Mouse (Mus musculus) CH12.LX (cell line): ENCODE measurements around the gene Gys2. TPM values are rescaled to one million over a fixed set of nuclear protein-coding genes. Genes with fewer than 3 reads are reported as not detected.

Experiments used
- DNase-seq: peaks from one replicate; pipeline ENCODE4 v3.0.0-alpha.2; 2013; ENCODE audit errors: extremely low read depth
- H3K27ac ChIP-seq: 2 replicates; pipeline ENCODE4 v1.5.1; 2012; ENCODE audit warnings: low read depth, mild to moderate bottlenecking, control low read depth, moderate library complexity; ENCODE audit not compliant: insufficient read depth
- H3K27me3 ChIP-seq: replicated peaks from 2 replicates; pipeline ENCODE3; 2012; ENCODE audit warnings: inconsistent platforms
- H3K36me3 ChIP-seq, 2 experiments: replicated peaks in 1 of 2; 2 replicates each; pipeline versions ENCODE3 to v1.6.1; 2012; ENCODE audit warnings: inconsistent platforms in 1 of 2, low read length in 1 of 2, mild to moderate bottlenecking in 1 of 2, mixed read lengths in 1 of 2, moderate library complexity in 1 of 2; ENCODE audit not compliant: control insufficient read depth in 1 of 2, insufficient read depth in 1 of 2
- H3K4me1 ChIP-seq, 2 experiments: 2 replicates each; pipeline ENCODE4 v1.6.1; 2012; ENCODE audit warnings: inconsistent platforms in 1 of 2, moderate library complexity in 1 of 2; ENCODE audit not compliant: insufficient read depth in 2 of 2, control insufficient read depth in 1 of 2
- H3K4me2 ChIP-seq: 2 replicates; pipeline ENCODE4 v1.6.1; 2012; ENCODE audit warnings: low read depth, mild to moderate bottlenecking, control low read depth; ENCODE audit not compliant: poor library complexity, insufficient read depth, severe bottlenecking
- H3K4me3 ChIP-seq, 3 experiments: fragments of 150-350 bp in 1 of 3; sonication (generic) in 1 of 3; replicated peaks in 1 of 3; 2 replicates each; pipeline versions ENCODE3 to v1.5.1; 2011 to 2012; ENCODE audit warnings: low read depth in 2 of 3, low read length in 2 of 3, mild to moderate bottlenecking in 2 of 3, moderate library complexity in 2 of 3, control low read depth in 1 of 3, improper control_type of control experiment in 1 of 3, inconsistent platforms in 1 of 3, mixed read lengths in 1 of 3; ENCODE audit not compliant: poor library complexity in 1 of 3
- H3K79me2 ChIP-seq: replicated peaks from 2 replicates; pipeline ENCODE4 v1.6.1; 2012; ENCODE audit warnings: mild to moderate bottlenecking, moderate library complexity; ENCODE audit not compliant: control insufficient read depth, poor library complexity, insufficient read depth, severe bottlenecking; ENCODE audit errors: extremely low read depth
- H3K9ac ChIP-seq: 2 replicates; pipeline ENCODE4 v1.6.1; 2012; ENCODE audit warnings: low read depth, mild to moderate bottlenecking, control low read depth, moderate library complexity; ENCODE audit not compliant: insufficient read depth
- H3K9me3 ChIP-seq: replicated peaks from 2 replicates; pipeline ENCODE3; 2012; ENCODE audit warnings: low read length, inconsistent platforms, mixed read lengths
- BHLHE40 ChIP-seq: IDR thresholded peaks from 2 replicates; pipeline ENCODE4 v1.6.1; 2011; ENCODE audit warnings: mild to moderate bottlenecking, low read depth, low read length, improper control_type of control experiment
- CHD2 ChIP-seq: IDR thresholded peaks from 2 replicates; pipeline ENCODE4 v1.6.1; 2011; ENCODE audit warnings: low read length, improper control_type of control experiment
- E2F4 ChIP-seq: IDR thresholded peaks from 2 replicates; pipeline ENCODE4 v1.6.1; 2011; ENCODE audit warnings: low read depth, low read length, improper control_type of control experiment; ENCODE audit not compliant: insufficient replicate concordance
- GABPA ChIP-seq: IDR thresholded peaks from 2 replicates; pipeline ENCODE4 v1.6.1; 2012; ENCODE audit warnings: low read depth, low read length, improper control_type of control experiment, inconsistent platforms; ENCODE audit not compliant: insufficient replicate concordance
- HCFC1 ChIP-seq: IDR thresholded peaks from 2 replicates; pipeline ENCODE4 v1.6.1; 2012; ENCODE audit warnings: low read depth, mild to moderate bottlenecking, inconsistent platforms, low read length, improper control_type of control experiment
- IRF4 ChIP-seq: IDR thresholded peaks from 2 replicates; pipeline ENCODE4 v1.6.1; 2014; ENCODE audit warnings: low read depth, mild to moderate bottlenecking, inconsistent platforms, low read length, improper control_type of control experiment
- JUN ChIP-seq: IDR thresholded peaks from 2 replicates; pipeline ENCODE4 v1.6.1; 2011; ENCODE audit warnings: low read depth, mild to moderate bottlenecking, low read length, improper control_type of control experiment, moderate library complexity; ENCODE audit not compliant: insufficient read depth
- JUND ChIP-seq: conservative IDR thresholded peaks from 2 replicates; pipeline ENCODE4 v1.6.1; 2011; ENCODE audit warnings: low read depth, low read length, improper control_type of control experiment
- MYC ChIP-seq: IDR thresholded peaks from 2 replicates; pipeline ENCODE4 v1.6.1; 2011; ENCODE audit warnings: low read depth, mild to moderate bottlenecking, improper control_type of control experiment, low read length
- PAX5 ChIP-seq: IDR thresholded peaks from 2 replicates; pipeline ENCODE4 v1.6.1; 2012; ENCODE audit warnings: low read length, inconsistent platforms, mixed read lengths
- POLR2A ChIP-seq: IDR thresholded peaks from 2 replicates; pipeline ENCODE4 v1.6.1; 2011; ENCODE audit warnings: low read depth, mild to moderate bottlenecking, improper control_type of control experiment, low read length
- RCOR1 ChIP-seq: conservative IDR thresholded peaks from 2 replicates; pipeline ENCODE4 v1.6.1; 2012; ENCODE audit warnings: low read depth, mild to moderate bottlenecking, inconsistent platforms, low read length, improper control_type of control experiment
- SIN3A ChIP-seq: IDR thresholded peaks from 2 replicates; pipeline ENCODE4 v1.6.1; 2012; ENCODE audit warnings: low read length, improper control_type of control experiment, inconsistent platforms
- USF2 ChIP-seq: conservative IDR thresholded peaks from 2 replicates; pipeline ENCODE4 v1.6.1; 2011; ENCODE audit warnings: low read depth, low read length, improper control_type of control experiment
- ZC3H11A ChIP-seq: IDR thresholded peaks from 2 replicates; pipeline ENCODE4 v1.6.1; 2012; ENCODE audit warnings: low read depth, mild to moderate bottlenecking, inconsistent platforms, low read length, improper control_type of control experiment
- ZNF384 ChIP-seq: IDR thresholded peaks from 2 replicates; pipeline ENCODE4 v1.6.1; 2012; ENCODE audit warnings: low read depth, low read length, improper control_type of control experiment, inconsistent platforms
- dilution Hi-C: fragments of 300-500 bp; cut with MboI; formaldehyde crosslinking; loops from 2 replicates; pipeline ENCODE4 v1.14.3; 2020; ENCODE audit warnings: low sequenced_read_pairs; ENCODE audit not compliant: extremely low pct_unique_long_range_greater_than_20kb, extremely low pct_ligation_motif_present
- in situ Hi-C: fragments of 300-500 bp; cut with MboI; formaldehyde crosslinking; loops from 3 replicates; pipeline ENCODE4 v1.14.3; 2019; ENCODE audit warnings: low sequenced_read_pairs, low pct_ligation_motif_present, low pct_unique_long_range_greater_than_20kb, mixed read lengths
- polyA plus RNA-seq: library from polyadenylated mRNA; unstranded; fragments of >175 nt; gene quantifications from 2 replicates; pipeline ENCODE4 v1.2.1, GENCODE M21; 2012; ENCODE audit warnings: low read depth; ENCODE audit not compliant: insufficient read length
- total RNA-seq, 2 experiments: library from RNA; depleted of rRNA; stranded (reverse); fragments of 300-350 nt in 1 of 2; fragments of >200 nt in 1 of 2; gene quantifications; 2 replicates each; pipeline ENCODE4 v1.2.3; 2012 to 2014

Gys2 gene
- total and polyA plus RNA-seq, 3 experiments: not detected

GRCm38 (mm10) chr6:142512902-142513301, 40.0 kb upstream of the Gys2 start:
- TF ChIP-seq ZNF384 (no peak), GABPA (no peak), PAX5 (no peak), BHLHE40 (no peak), USF2 (no peak), SIN3A (no peak), JUN (no peak), E2F4 (no peak), POLR2A (no peak), JUND (no peak), HCFC1 (no peak), ZC3H11A (no peak), MYC (no peak), IRF4 (no peak), CHD2 (no peak), RCOR1 (no peak)
- in situ Hi-C loops (loop anchor here (25.0 kb wide), 2 partner anchors 176 to 1026 kb away; partner anchors contain the start of gene Pyroxd1), dilution Hi-C loops (no loop called here)
- no peak for DNase-seq
- H3K9me3 ChIP-seq: no peaks in the 10 kb centered on the region
- H3K4me1 ChIP-seq: peaks cover 5 to 24% of the 10 kb centered on the region in 2 experiments; a peak in 3 of 4 replicates
- H3K36me3 ChIP-seq: no peaks in the 10 kb centered on the region
- H3K9ac ChIP-seq: no peak overlapping the region
- H3K79me2 ChIP-seq: no peaks in the 10 kb centered on the region
- H3K27me3 ChIP-seq: no peaks in the 10 kb centered on the region
- H3K4me3 ChIP-seq: no peak overlapping the region
- H3K4me2 ChIP-seq: no peak overlapping the region
- H3K27ac ChIP-seq: no peak overlapping the region

- Histone ChIP-seq H3K9ac (no peak overlapping the region), H3K27ac (no peak overlapping the region), H3K4me2 (no peak overlapping the region), H3K9me3 (no peaks in the 10 kb centered on the region), H3K4me1 (peaks cover 3 to 20% of the 10 kb centered on the region in 2 experiments; a peak in 3 of 4 replicates), H3K36me3 (no peaks in the 10 kb centered on the region), H3K4me3 (no peak overlapping the region), H3K79me2 (no peaks in the 10 kb centered on the region), H3K27me3 (no peaks in the 10 kb centered on the region)
- no peak for DNase-seq
- in situ Hi-C loops: loop anchor here (25.0 kb wide), 2 partner anchors 174 to 1024 kb away; partner anchors contain the start of gene Pyroxd1
- TF ChIP-seq E2F4 (no peak), ZNF384 (no peak)
- dilution Hi-C loops: no loop called here
Observed at GRCm38 (mm10) chr6:142511516-142512135, 38.7 kb upstream of the Gys2 start.
